Mouse (Mus musculus) ES-E14 (cell line): Measurements from ENCODE around the gene Ager. TPM values are rescaled to one million over a fixed set of nuclear protein-coding genes. Genes with fewer than 3 reads are reported as not detected.

ENCODE experiments used
- DNase-seq: peaks from one replicate; pipeline ENCODE4 v3.0.0-alpha.2; 2013; ENCODE audit warnings: low read depth, low spot score
- H3K27ac ChIP-seq: 2 replicates; pipeline ENCODE4 v1.5.1; 2012; ENCODE audit warnings: low read depth, mild to moderate bottlenecking, low read length, moderate library complexity, mixed read lengths; ENCODE audit not compliant: poor library complexity, insufficient read depth, severe bottlenecking
- H3K36me3 ChIP-seq: 2 replicates; pipeline ENCODE4 v1.6.1; 2012; ENCODE audit warnings: mild to moderate bottlenecking, low read length, moderate library complexity, mixed read lengths; ENCODE audit not compliant: control insufficient read depth, poor library complexity, insufficient read depth, severe bottlenecking
- H3K4me1 ChIP-seq, 2 experiments: fragments of 150-350 bp in 1 of 2; sonication (generic) in 1 of 2; 2 replicates each; pipeline ENCODE4 v1.6.1; 2012; ENCODE audit warnings: low read length in 2 of 2, mild to moderate bottlenecking in 1 of 2, mixed read lengths in 1 of 2; ENCODE audit not compliant: control insufficient read depth in 2 of 2, insufficient read depth in 2 of 2, poor library complexity in 1 of 2
- H3K4me3 ChIP-seq, 2 experiments: fragments of 150-350 bp in 1 of 2; sonication (generic) in 1 of 2; 2 replicates each; pipeline ENCODE4 v1.5.1; 2012; ENCODE audit warnings: low read length in 2 of 2, low read depth in 1 of 2, mild to moderate bottlenecking in 1 of 2, mixed read lengths in 1 of 2; ENCODE audit not compliant: insufficient read depth in 1 of 2, poor library complexity in 1 of 2, severe bottlenecking in 1 of 2
- H3K9ac ChIP-seq: 2 replicates; pipeline ENCODE4 v1.6.1; 2012; ENCODE audit warnings: low read depth, mild to moderate bottlenecking, low read length, mixed read lengths; ENCODE audit not compliant: poor library complexity, insufficient read depth, severe bottlenecking
- H3K9me3 ChIP-seq: fragments of 150-350 bp; sonication (generic); 2 replicates; pipeline ENCODE4 v1.6.1; 2012; ENCODE audit warnings: low read depth, mild to moderate bottlenecking, low read length; ENCODE audit not compliant: control insufficient read depth, insufficient read depth
- CHD2 ChIP-seq: IDR thresholded peaks from 2 replicates; pipeline ENCODE4 v1.6.1; 2014; ENCODE audit warnings: mild to moderate bottlenecking, low read depth, low read length, inconsistent platforms
- HCFC1 ChIP-seq: IDR thresholded peaks from 2 replicates; pipeline ENCODE4 v1.6.1; 2012; ENCODE audit warnings: low read length, inconsistent platforms, borderline replicate concordance; ENCODE audit not compliant: insufficient read depth
- MAFK ChIP-seq: IDR thresholded peaks from 2 replicates; pipeline ENCODE4 v1.6.1; 2014; ENCODE audit warnings: mild to moderate bottlenecking, low read depth, low read length, inconsistent platforms; ENCODE audit not compliant: insufficient read depth
- ZC3H11A ChIP-seq: IDR thresholded peaks from 2 replicates; pipeline ENCODE4 v1.6.1; 2012; ENCODE audit warnings: low read depth, mild to moderate bottlenecking, inconsistent platforms, low read length, borderline replicate concordance
- ZNF384 ChIP-seq: IDR thresholded peaks from 2 replicates; pipeline ENCODE4 v1.6.1; 2012; ENCODE audit warnings: low read depth, low read length, inconsistent platforms
- in situ Hi-C, 2 experiments: fragments of 600-800 bp; cut with MboI; formaldehyde crosslinking; loops; one replicate each; pipeline ENCODE4 v1.15.1; 2025; ENCODE audit warnings: low sequenced_read_pairs in 2 of 2, inconsistent platforms in 1 of 2; ENCODE audit not compliant: unreplicated experiment in 2 of 2
- total RNA-seq: library from RNA; depleted of rRNA; stranded (reverse); fragments of 300-350 nt; gene quantifications from 2 replicates; pipeline ENCODE4 v1.2.3, GENCODE M21; 2012

The Ager gene
- total RNA-seq, 1 experiment, result 2.3 TPM

- no peak for DNase-seq
- Histone ChIP-seq H3K9me3 (no peaks in the 10 kb centered on the region), H3K27ac (no peak overlapping the region), H3K4me1 (peaks cover 0 to 14% of the 10 kb centered on the region in 2 experiments; a peak in 2 of 4 replicates), H3K4me3 (no peak overlapping the region), H3K9ac (no peak overlapping the region), H3K36me3 (no peaks in the 10 kb centered on the region)
- in situ Hi-C loops, result no loop called here
- TF ChIP-seq ZC3H11A, result no peak
- no peak for TF ChIP-seq ZNF384
- TF ChIP-seq CHD2, result no peak
- TF ChIP-seq MAFK, result no peak
- TF ChIP-seq HCFC1, result no peak
These were observed 38.0 kb downstream of the Ager start for GRCm38 (mm10) chr17:34635671-34636070.

GRCm38 (mm10) chr17:34637459-34637858 lies 39.8 kb downstream of the Ager start:
- no peak overlapping the region for H3K27ac ChIP-seq
- no peak overlapping the region for H3K4me3 ChIP-seq
- in situ Hi-C loops, result no loop called here
- H3K9me3 ChIP-seq, result no peaks in the 10 kb centered on the region
- 0 out of 4 replicates have a peak, but pooled peaks cover 0 to 3% of the 10 kb centered on the region in 2 experiments for H3K4me1 ChIP-seq
- no peak overlapping the region for H3K9ac ChIP-seq
- DNase-seq, result no peak
- TF ChIP-seq CHD2, result no peak
- TF ChIP-seq MAFK, result no peak
- no peak for TF ChIP-seq HCFC1
- no peak for TF ChIP-seq ZC3H11A
- TF ChIP-seq ZNF384, result no peak
- no peaks in the 10 kb centered on the region for H3K36me3 ChIP-seq

- DNase-seq, result no peak
These were observed 42.0 kb downstream of the Ager start for GRCm38 (mm10) chr17:34639461-34640255.

DNA sequence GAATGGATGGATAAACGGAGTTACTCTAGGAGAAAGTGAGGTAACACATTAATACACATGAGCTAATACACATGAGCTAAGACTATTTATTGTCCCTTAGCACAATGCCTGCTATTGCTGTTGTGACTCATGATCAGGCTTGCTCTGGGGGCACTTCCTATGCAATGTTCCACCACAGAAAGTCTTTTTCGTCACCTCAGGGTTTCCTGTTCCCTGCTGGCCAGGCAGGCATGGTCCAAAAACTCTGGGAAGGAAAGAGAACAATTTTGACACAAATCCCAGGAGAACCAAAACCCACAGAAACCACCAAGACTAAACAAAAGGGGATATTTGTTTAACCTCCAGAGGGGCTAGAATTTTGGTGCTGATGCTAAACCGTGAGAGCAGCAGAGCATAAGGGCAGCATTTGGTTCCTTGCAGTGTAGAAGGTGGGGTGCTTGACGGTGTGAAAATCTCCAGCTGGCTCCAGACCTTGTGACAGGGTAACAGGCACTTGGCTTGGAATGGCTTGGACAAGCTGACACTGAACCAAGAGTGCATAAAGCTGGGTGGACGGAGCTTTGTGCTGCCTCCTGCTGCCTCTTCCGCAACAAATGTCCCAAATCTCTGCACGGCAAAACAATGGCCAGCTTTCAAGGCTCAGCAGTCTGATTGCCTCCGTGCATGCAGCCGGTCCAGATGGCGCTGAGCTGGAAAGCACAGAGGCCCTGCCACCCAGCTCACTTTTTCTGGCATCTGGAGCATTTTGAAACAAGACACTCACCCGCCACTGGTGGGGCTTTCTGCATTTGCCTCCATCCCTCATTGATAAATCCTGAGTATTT lies 43.3 kb downstream of the Ager start:
- H3K27ac ChIP-seq, result no peak overlapping the region
- in situ Hi-C loops, result no loop called here
- peaks cover 0 to 6% of the 10 kb centered on the region in 2 experiments; a peak in 2 of 4 replicates for H3K4me1 ChIP-seq
- H3K36me3 ChIP-seq, result no peaks in the 10 kb centered on the region
- H3K4me3 ChIP-seq, result no peak overlapping the region
- H3K9ac ChIP-seq, result no peak overlapping the region
- H3K9me3 ChIP-seq, result no peaks in the 10 kb centered on the region
- TF ChIP-seq ZC3H11A (no peak), CHD2 (no peak), MAFK (no peak), ZNF384 (no peak), HCFC1 (no peak)
- DNase-seq, result no peak

More at GRCm38 (mm10) chr17:34639461-34640255, 42.0 kb downstream of the Ager start:
- Histone ChIP-seq H3K27ac (no peak overlapping the region), H3K9me3 (no peaks in the 10 kb centered on the region), H3K4me3 (no peak overlapping the region), H3K9ac (no peak overlapping the region), H3K4me1 (peaks cover 0 to 1% of the 10 kb centered on the region in 2 experiments; a peak in 1 of 4 replicates), H3K36me3 (no peaks in the 10 kb centered on the region)
- in situ Hi-C loops, result no loop called here
- no peak for TF ChIP-seq HCFC1
